Mouse (Mus musculus): ENCODE measurements around the gene Bcat2.

GRCm38 (mm10) chr7:45529461-45529860 lies 40.5 kb upstream of the Bcat2 start:
- TF ChIP-seq GATA1 (IDR thresholded peaks at IDR 0.05; ENCODE audit: borderline replicate concordance, low read length): no peak
- no peak for TF ChIP-seq FLI1 (IDR thresholded peaks at IDR 0.05; ENCODE audit: low read length)
